Mouse (Mus musculus) ES-E14 (cell line): ENCODE measurements around the gene Yars.

ENCODE experiments used
- CHD2 ChIP-seq: IDR thresholded peaks from 2 replicates; pipeline ENCODE4 v1.6.1; 2014; ENCODE audit warnings: mild to moderate bottlenecking, low read depth, low read length, inconsistent platforms
- HCFC1 ChIP-seq: IDR thresholded peaks from 2 replicates; pipeline ENCODE4 v1.6.1; 2012; ENCODE audit warnings: low read length, inconsistent platforms, borderline replicate concordance; ENCODE audit not compliant: insufficient read depth
- MAFK ChIP-seq: IDR thresholded peaks from 2 replicates; pipeline ENCODE4 v1.6.1; 2014; ENCODE audit warnings: mild to moderate bottlenecking, low read depth, low read length, inconsistent platforms; ENCODE audit not compliant: insufficient read depth
- ZC3H11A ChIP-seq: IDR thresholded peaks from 2 replicates; pipeline ENCODE4 v1.6.1; 2012; ENCODE audit warnings: low read depth, mild to moderate bottlenecking, inconsistent platforms, low read length, borderline replicate concordance
- ZNF384 ChIP-seq: IDR thresholded peaks from 2 replicates; pipeline ENCODE4 v1.6.1; 2012; ENCODE audit warnings: low read depth, low read length, inconsistent platforms

- TF ChIP-seq CHD2, result no peak
- no peak for TF ChIP-seq ZC3H11A
- TF ChIP-seq HCFC1, result no peak
- no peak for TF ChIP-seq ZNF384
- no peak for TF ChIP-seq MAFK
These were observed 76.6 kb downstream of the Yars start for GRCm38 (mm10) chr4:129266191-129266590.
